10 mouse cellular contexts compared by ENCODE assay signal in genomic region chr12:72940071-72940821, GRCm38 (mm10). TPM values are rescaled to one million over a fixed set of nuclear protein-coding genes. Genes with fewer than 3 reads are reported as not detected.
DNase-seq lines count a peak whose midpoint lies in the region; ATAC-seq and TF ChIP-seq lines count a peak whose summit lies in the region.
"Had no signal": no experiment of that assay in that cellular context is flagged by ENCODE, and none has a peak within 500 bp of the region (broad histone marks: within the 10 kb centered on the region; RNA-seq: fewer than 3 reads in every experiment).

4930447C04Rik (minus strand) TSS chr12:72940774.

- DNase-seq in right cerebral cortex, postnatal 4 days = peak; percentile 6
- no peak for DNase-seq in right cerebral cortex, postnatal 10 days (ENCODE audit: low spot score in 2 of 2)
- DNase-seq in urinary bladder, adult 18-20 months (ENCODE audit: low spot score in 2 of 2) = no peak
- no peak for DNase-seq in cerebellum, adult 2 months

- no peak within 1 kb of the TSS for H3K9ac ChIP-seq in embryonic facial prominence, embryonic 15.5 days
- H3K9ac ChIP-seq in intestine, embryonic 16.5 days (ENCODE audit: low read depth, low read length) = no peak within 1 kb of the TSS
- no peak within 1 kb of the TSS for H3K9ac ChIP-seq in neural tube, embryonic 14.5 days (replicated peaks; ENCODE audit: low read depth, low read length)
- H3K9ac ChIP-seq: lung, embryonic 15.5 days had no signal

- H3K4me2 ChIP-seq in embryonic facial prominence, embryonic 15.5 days (replicated peaks) = peak within 1 kb of the TSS; percentile 46
- peak within 1 kb of the TSS; percentile 22; the same call in 1 of the 2 replicates for H3K4me2 ChIP-seq in intestine, embryonic 16.5 days (ENCODE audit: low read depth, low read length)
- peak within 1 kb of the TSS; percentile 24; the same call in 1 of the 2 replicates for H3K4me2 ChIP-seq in neural tube, embryonic 14.5 days (ENCODE audit: low read depth, low read length)
- H3K4me2 ChIP-seq: lung, embryonic 15.5 days had no signal

- no peak within 1 kb of the TSS for H3K27ac ChIP-seq in embryonic facial prominence, embryonic 15.5 days (replicated peaks)
- H3K27ac ChIP-seq in intestine, embryonic 16.5 days (ENCODE audit: low read length) = no peak within 1 kb of the TSS
- no peak within 1 kb of the TSS for H3K27ac ChIP-seq in neural tube, embryonic 14.5 days (ENCODE audit: low read depth, low read length)
- H3K27ac ChIP-seq in cerebellum, adult 2 months (ENCODE audit: insufficient read depth, low read length) = no peak within 1 kb of the TSS
- H3K27ac ChIP-seq: lung, embryonic 15.5 days had no signal

- no peak for TF ChIP-seq POLR2A in cerebellum, adult 2 months (IDR thresholded peaks at IDR 0.05; ENCODE audit: borderline replicate concordance, insufficient read depth, low read length)

- peak within 1 kb of the TSS; percentile 29 for H3K4me3 ChIP-seq in embryonic facial prominence, embryonic 15.5 days (replicated peaks)
- H3K4me3 ChIP-seq in intestine, embryonic 16.5 days (ENCODE audit: low read length) = 0 out of 2 replicates have a peak within 1 kb of the TSS, but pooled peaks have one; percentile 2
- H3K4me3 ChIP-seq in neural tube, embryonic 14.5 days (ENCODE audit: low read depth, low read length) = no peak within 1 kb of the TSS
- no peak within 1 kb of the TSS for H3K4me3 ChIP-seq in cerebellum, adult 2 months (replicated peaks; ENCODE audit: insufficient read depth, low read depth, low read length)
- H3K4me3 ChIP-seq: lung, embryonic 15.5 days had no signal

- peaks cover 94% of the 10 kb centered on the region for H3K27me3 ChIP-seq in embryonic facial prominence, embryonic 15.5 days
- H3K27me3 ChIP-seq in intestine, embryonic 16.5 days (replicated peaks; ENCODE audit: control insufficient read depth, insufficient read depth, low read length) = peaks cover 76% of the 10 kb centered on the region
- H3K27me3 ChIP-seq in neural tube, embryonic 14.5 days (ENCODE audit: control insufficient read depth, insufficient read depth, low read length) = peaks cover 60% of the 10 kb centered on the region
- peaks cover 24% of the 10 kb centered on the region; the same call in 1 of the 2 replicates for H3K27me3 ChIP-seq in cerebellum, adult 2 months (ENCODE audit: control insufficient read depth, insufficient read depth, low read length)

- no peaks in the 10 kb centered on the region for H3K36me3 ChIP-seq in embryonic facial prominence, embryonic 15.5 days
- H3K36me3 ChIP-seq in intestine, embryonic 16.5 days (ENCODE audit: control insufficient read depth, insufficient read depth, low read length) = no peaks in the 10 kb centered on the region
- H3K36me3 ChIP-seq in neural tube, embryonic 14.5 days (ENCODE audit: control insufficient read depth, insufficient read depth, low read length) = no peaks in the 10 kb centered on the region
- H3K36me3 ChIP-seq: lung, embryonic 15.5 days had no signal

- TF ChIP-seq CTCF in cerebellum, adult 2 months (IDR thresholded peaks at IDR 0.05; ENCODE audit: borderline replicate concordance, insufficient read depth, low read depth, low read length) = no peak

- WGBS in embryonic facial prominence, embryonic 15.5 days = 1% methylated on average over 39 of the region's 39 CpGs
- WGBS in intestine, embryonic 16.5 days = 1% methylated on average over 39 of the region's 39 CpGs
- under 1% methylated on average over 39 of the region's 39 CpGs for WGBS in neural tube, embryonic 14.5 days
- 3% methylated on average over 39 of the region's 39 CpGs for WGBS in cerebellum, adult 2 months

- ATAC-seq in embryonic facial prominence, embryonic 15.5 days (ENCODE audit: insufficient number of reproducible peaks, low FRiP score, low TSS enrichment, low read depth) = no peak; the same call in 1 of the 2 replicates
- ATAC-seq in intestine, embryonic 16.5 days = no peak
- ATAC-seq in neural tube, embryonic 14.5 days (ENCODE audit: low read depth) = no peak
- ATAC-seq: inflammation-experienced regulatory T-cells, adult 6 months had no signal

- H3K9me3 ChIP-seq in embryonic facial prominence, embryonic 15.5 days (replicated peaks) = no peaks in the 10 kb centered on the region
- no peaks in the 10 kb centered on the region for H3K9me3 ChIP-seq in intestine, embryonic 16.5 days (ENCODE audit: control insufficient read depth, low read length)
- no peaks in the 10 kb centered on the region for H3K9me3 ChIP-seq in neural tube, embryonic 14.5 days (ENCODE audit: control insufficient read depth, low read length)
- H3K9me3 ChIP-seq: lung, embryonic 15.5 days had no signal

- H3K4me1 ChIP-seq in embryonic facial prominence, embryonic 15.5 days = peaks cover 20% of the 10 kb centered on the region
- H3K4me1 ChIP-seq in intestine, embryonic 16.5 days (ENCODE audit: control insufficient read depth, insufficient read depth, low read length) = peaks cover 8% of the 10 kb centered on the region
- 0 out of 2 replicates have a peak, but pooled peaks cover 4% of the 10 kb centered on the region for H3K4me1 ChIP-seq in neural tube, embryonic 14.5 days (ENCODE audit: control insufficient read depth, insufficient read depth, low read length)
- H3K4me1 ChIP-seq in cerebellum, adult 2 months (ENCODE audit: control insufficient read depth, insufficient read depth, low read length) = no peaks in the 10 kb centered on the region

RNA-seq across cellular contexts. Expression of gene 4930447C04Rik, which starts in this region (rescaled TPM):
- 4.3 and 5.5 TPM in 2 replicates for polyA plus RNA-seq in embryonic facial prominence, embryonic 15.5 days (2015; fragmentation: Nextera tagmentation; extraction: Ambion mirVana)
- polyA plus RNA-seq in intestine, embryonic 16.5 days (2015; fragmentation: Nextera tagmentation; extraction: Ambion mirVana) = 0.81 and 1.1 TPM in 2 replicates
- 5.3 and 7.1 TPM in 2 replicates for polyA plus RNA-seq in neural tube, embryonic 14.5 days (2014; fragmentation: Nextera tagmentation; extraction: Ambion mirVana)
- 6.1 and 9.1 TPM in 2 replicates for polyA plus RNA-seq in cerebellum, adult 2 months (2012; rRNA removed)
- polyA plus RNA-seq: inflammation-experienced regulatory T-cells, adult 6 months; small intestine, adult 2 months had no signal

Comparison
In these comparisons a context has a peak if more than half of its experiments do, and no peak if none do; other contexts are left out.
1. H3K4me3 ChIP-seq: peak in embryonic facial prominence, embryonic 15.5 days (single experiment) and intestine, embryonic 16.5 days (single experiment); none in neural tube, embryonic 14.5 days (single experiment) and cerebellum, adult 2 months (single experiment).
2. Peak in every context shown above with its lines, with median percentiles within 50 percentile points of each other: H3K4me2 ChIP-seq.